Mouse (Mus musculus): Measurements from ENCODE around the gene Arid3a.

Arid3a gene

DNA sequence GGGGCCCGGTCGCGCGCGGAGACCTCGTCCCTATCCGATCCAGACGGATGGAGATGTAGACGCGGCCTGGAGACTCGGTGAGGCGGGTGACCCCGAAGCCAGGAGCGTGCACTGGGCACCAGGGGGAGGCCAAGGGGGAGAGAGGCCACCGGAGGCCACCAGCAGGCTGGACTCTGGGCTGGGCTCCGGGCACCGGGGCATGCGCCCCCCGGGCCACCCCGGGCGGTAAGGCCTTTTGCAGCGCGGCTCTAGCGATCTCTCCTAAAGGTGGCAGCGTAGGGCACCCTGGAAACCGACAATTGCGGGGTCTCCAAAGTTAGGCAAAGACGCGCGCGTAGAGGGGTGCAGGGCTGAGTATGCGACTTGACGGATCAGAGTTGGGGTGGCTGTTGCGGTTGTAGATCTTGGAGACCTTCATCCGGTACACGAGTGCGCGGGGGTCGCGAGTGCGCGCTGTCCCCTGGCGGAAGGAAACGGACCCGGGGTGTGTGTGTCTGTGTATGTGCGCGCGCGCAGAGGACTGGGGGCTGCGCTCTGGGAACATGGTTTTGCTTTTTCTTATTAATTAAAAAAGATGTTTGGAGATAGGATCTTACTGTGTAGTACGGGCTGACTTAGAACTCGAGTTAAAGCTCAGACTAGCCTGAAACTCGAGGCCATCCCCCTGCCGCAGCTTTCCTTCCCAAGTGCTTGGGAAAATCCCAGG, 634 bp downstream of the Arid3a start:
- DNase-seq (ENCODE audit: low read depth) = peak; percentile 76

GRCm38 (mm10) chr10:79928030-79928694, 1.3 kb downstream of the Arid3a start:
- peak; percentile 60 for DNase-seq (ENCODE audit: low read depth)

DNA sequence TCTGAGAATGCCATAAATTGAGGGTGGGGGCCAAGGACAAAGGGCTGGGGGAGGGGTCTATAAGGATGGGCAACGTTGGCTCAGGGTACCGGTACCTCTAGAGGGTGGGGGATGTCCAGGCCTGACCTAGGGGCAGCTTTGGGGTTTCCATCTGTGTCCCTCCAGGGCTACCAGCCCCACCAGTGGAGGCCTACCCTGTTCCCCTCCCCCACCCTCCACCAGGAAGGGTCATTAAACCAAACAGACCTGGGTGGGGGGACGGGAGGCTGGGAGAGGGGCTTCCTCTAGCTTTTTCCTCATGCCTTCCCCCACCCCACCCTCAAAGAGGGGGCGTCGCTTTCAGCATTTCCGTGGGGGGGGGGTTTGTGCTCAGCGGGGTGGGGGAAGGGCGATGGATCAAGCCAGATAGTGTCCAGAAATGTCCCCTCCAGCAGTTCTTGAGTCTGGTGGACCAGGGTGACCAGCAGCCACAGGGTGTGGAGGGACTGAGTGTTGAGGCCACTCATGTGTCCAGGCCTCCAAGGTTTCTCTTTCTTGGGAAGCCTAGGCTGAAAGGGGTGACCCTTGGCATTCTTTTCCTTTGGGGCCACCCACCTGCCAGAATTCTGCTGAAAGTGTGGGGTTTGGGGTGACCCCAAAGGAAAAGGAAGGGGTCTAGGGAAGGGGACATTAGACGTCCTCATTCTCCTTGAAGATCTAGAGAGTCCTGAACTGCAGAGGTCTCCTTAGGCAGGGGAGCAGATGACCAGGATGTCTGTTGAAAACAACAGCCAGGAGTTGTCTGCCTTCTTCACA, 2.3 kb downstream of the Arid3a start:
- peak; percentile 10 for DNase-seq (ENCODE audit: low read depth)

DNA sequence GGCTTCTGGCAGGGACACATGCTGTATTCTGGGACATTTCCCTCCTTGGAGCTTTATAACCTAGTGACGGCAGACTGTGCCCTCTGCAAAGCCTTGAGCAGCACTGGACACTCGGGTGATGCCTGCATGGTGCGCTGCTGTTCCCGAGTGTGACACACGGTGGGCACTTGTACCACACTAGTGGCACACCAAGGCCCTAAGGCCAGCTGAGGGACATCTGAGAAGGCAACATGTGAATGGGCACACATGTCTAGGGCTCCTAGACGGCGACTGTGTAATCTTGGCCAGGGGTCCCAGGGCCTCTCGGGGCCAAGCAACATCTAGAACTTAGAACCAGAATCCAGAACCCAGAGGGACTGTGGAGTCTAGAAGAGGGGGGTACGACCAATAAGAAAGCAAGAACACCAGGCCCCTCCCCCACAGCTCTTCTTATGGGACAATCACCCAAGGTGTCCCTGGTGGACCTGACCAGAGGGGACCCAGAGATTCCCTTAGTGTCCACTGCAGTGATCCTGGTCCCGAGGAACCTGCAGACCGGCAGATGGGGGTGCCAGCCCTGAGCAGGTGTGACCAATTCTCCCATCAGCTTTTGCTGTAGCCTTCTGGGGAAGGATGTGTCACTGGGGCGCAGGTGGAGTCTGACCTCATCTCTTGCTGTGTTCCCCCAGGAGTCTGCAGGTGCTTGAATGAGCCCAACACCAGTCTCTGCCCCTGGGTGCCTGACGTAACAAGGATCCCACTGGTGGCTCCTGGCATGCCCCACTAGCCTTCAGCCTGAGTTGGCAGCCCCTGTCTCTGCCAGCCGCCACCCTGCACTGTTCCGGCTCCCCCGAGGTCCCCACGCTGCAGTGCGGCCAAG, 3.4 kb downstream of the Arid3a start:
- peak; percentile 10 for DNase-seq (ENCODE audit: low read depth)

DNA sequence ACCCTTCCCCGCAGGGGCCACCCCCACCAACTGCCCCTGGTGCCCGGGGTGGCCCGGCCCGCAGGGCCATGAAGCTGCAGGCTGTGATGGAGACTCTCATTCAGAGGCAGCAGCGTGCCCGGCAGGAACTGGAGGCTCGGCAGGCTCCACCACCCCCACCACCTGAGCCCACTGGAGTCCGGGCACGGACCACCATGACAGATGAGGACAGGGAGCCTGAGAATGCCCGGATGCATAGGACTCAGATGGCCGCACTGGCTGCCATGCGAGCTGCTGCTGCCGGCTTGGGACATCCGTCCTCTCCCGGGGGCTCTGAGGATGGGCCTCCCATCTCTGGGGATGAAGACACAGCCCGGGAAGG, 4.0 kb downstream of the Arid3a start:
- DNase-seq (ENCODE audit: low read depth) = no peak

GRCm38 (mm10) chr10:79931797-79932196, 5.0 kb downstream of the Arid3a start:
- no peak for DNase-seq (ENCODE audit: low read depth)

DNA sequence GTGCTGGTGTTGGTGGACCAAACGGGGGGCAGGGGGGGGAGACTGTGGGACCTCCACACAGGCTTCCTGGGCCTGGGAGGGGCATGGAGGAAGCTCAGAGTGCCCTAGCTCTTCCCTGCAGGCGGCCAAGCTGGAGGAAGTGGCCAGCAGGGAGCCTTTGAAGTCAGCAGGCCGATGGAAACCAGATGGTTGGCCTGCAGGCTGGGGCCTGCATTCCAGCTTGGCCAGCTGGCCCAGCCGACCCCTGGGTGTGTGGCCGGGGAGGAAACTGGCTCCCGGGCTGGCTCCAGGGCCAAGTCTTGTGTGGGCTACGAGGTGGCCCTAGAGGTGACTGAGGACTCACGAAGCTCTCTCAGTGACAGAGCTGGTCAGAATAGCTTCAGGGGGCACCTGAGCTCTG, 5.9 kb downstream of the Arid3a start:
- no peak for DNase-seq (ENCODE audit: low read depth)

DNA sequence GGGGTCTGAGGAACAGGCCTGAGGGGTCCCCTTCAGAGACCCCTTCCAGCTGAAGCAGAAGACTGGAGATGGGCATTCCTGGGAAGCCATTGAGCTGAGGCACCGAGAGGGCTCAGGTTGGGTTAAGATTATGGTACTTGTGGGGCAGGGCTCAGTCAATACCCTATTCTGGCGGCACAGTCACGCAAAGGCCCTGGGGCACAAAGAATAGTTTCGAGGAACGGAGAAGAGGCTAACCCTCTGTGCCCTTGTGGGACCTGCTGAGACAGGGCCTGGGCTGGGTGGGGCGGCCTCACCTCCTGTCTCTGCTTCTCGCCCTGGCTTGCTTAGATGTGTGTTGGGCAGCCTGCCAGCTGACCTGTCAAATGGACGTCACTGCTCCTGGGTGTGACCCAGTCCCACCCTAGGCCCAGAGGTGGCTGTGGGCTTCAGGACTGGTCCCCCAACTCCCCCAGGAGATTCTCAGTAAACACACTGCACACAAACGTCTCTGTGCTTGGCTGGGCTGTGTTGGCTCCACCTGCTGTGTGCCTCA, 6.4 kb downstream of the Arid3a start:
- DNase-seq (ENCODE audit: low read depth) = no peak

GRCm38 (mm10) chr10:79933861-79934260, 7.0 kb downstream of the Arid3a start:
- no peak for DNase-seq (ENCODE audit: low read depth)

GRCm38 (mm10) chr10:79934272-79934721, 7.5 kb downstream of the Arid3a start:
- DNase-seq (ENCODE audit: low read depth) = no peak

DNA sequence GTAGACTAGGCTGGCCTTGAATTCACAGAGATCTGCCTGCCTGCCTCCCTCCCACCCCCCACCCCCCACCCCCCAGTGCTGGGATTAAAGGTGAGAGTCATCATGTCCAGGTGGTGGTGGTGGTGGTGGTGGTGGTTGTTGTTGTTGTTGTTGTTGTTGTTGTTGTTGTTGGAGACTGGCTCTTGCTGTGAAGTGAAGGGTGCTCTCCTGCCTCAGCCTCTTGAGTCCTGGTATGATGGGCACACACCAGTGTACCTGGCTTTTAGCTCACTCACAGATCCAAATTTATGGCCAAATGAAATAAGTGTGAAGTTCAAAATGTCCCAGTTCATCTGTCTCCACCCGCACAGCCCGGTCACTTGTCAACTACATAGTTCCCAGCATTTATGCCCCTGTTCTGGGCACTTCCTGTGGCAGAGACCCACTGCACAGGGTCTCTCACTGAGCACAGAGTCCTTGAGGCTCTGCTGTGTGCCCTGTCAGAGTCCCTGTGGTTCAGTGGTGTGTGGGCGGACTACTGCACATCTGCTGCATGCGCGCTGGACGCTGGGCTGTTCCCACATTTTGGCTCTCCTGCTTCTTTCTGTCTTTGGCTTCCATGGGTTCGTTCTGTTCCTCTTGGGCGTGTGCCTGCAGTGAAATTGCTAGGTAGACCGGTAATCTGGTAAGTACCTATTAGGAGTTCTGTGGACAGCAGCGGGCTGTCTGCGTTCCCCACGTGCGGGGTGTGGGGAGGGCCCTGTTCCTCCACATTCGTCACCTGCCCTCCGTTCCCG, 8.1 kb downstream of the Arid3a start:
- DNase-seq (ENCODE audit: low read depth) = peak; percentile 6

DNA sequence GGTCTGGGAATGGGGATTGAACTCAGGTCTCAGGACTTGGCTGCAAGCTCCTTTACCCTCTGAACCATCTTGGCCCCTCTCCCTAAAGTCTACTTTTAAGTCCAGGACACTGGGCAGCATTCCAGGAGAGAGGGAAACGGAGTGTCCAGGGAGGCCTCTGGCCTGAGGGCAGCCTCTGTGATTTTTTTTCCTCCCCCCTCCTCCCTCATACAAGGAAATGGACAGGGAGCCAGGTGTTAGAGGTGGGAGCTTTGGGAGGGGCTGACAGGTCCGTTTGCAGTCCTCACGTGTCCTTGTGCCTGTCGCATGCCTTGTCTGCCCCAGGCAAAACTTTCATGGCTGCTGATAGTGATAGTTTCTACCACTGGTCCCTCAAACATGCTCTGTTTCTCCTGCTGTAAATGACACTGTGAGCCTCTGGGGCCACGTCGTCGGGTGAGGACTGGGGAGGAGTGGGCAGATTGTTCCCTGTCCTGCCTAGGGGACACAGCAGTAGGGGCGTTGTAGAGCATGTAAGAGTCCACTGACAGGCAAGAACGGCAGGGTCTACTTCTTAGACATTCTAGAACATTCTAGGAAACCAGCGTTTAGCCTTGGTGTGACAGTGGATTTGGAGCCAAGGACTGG, 9.6 kb downstream of the Arid3a start:
- peak; percentile 8 for DNase-seq (ENCODE audit: low read depth)

DNA sequence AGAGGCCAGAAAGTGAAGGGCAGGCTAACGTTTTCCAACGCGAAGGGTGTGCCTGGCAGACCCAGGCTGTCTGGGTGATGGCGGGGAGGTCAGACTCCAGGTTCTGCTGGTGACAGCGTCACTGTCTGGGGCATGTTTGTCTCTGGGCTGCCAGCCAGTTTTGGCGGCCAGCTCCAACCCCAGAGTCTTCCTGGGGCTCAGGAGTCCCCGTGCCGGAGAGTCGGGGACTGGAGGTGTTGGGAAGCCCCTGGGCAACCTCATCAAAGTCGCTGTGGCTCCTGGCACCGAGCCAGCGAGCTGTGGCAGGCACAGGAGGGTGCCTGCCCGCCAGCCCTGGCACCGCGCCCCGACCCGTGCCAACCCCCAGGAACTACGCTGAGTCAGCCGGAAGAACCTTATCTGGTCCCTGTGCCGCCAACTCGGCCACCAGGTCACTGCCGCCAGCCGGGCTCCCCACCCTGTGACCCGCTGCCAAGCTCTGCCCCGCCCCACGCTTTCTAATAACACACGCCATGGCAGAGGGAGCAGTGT, 10.1 kb downstream of the Arid3a start:
- DNase-seq (ENCODE audit: low read depth) = peak; percentile 90

GRCm38 (mm10) chr10:79937775-79938526, 11.1 kb downstream of the Arid3a start:
- DNase-seq (ENCODE audit: low read depth) = peak; percentile 44

- DNase-seq (ENCODE audit: low read depth) = no peak
Observed at GRCm38 (mm10) chr10:79940749-79941148, 13.9 kb downstream of the Arid3a start.

DNA sequence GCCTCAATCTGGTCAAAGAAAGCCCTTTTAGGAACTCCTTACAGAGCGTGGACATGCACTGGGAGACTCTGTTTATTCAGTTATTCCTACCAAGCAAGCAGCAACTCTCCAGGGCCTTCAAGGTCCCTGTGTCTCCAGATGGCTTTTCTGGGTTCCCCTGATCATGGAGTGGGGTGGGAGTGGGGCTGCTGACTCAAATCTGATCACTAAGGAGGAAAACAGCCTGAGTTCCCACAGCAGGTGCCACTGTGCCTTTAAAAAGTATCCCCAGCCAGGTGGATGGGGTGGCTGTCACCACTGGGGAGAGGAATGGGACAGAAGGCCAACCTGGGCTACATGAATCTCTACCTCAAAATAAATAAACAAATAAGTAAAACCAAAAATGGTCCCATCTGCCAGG, 16.1 kb downstream of the Arid3a start:
- DNase-seq (ENCODE audit: low read depth) = no peak

- no peak for DNase-seq (ENCODE audit: low read depth)
Observed at GRCm38 (mm10) chr10:79943471-79943901, 16.6 kb downstream of the Arid3a start.

GRCm38 (mm10) chr10:79945507-79946234, 18.8 kb downstream of the Arid3a start:
- DNase-seq (ENCODE audit: low read depth) = no peak
